Mouse (Mus musculus): ENCODE data around the gene Bpnt1.
"Not testable (repeated sequence)": the region's sequence is repeated elsewhere in the genome, so short reads cannot be mapped to it uniquely, and the experiment has no call there.

Gene Bpnt1

GRCm38 (mm10) chr1:185331983-185332430, at the start of gene Bpnt1:
Gene Bpnt1 (plus strand): TSS chr1:185332149.
- peak; percentile 89 for DNase-seq

GRCm38 (mm10) chr1:185282846-185283245, 49.1 kb upstream of the Bpnt1 start:
- DNase-seq: no peak

GRCm38 (mm10) chr1:185283247-185283646, 48.7 kb upstream of the Bpnt1 start:
- no peak for DNase-seq

GRCm38 (mm10) chr1:185284740-185285139, 47.2 kb upstream of the Bpnt1 start:
- DNase-seq: peak; percentile 32

GRCm38 (mm10) chr1:185285171-185285570, 46.8 kb upstream of the Bpnt1 start:
- peak; percentile 28 for DNase-seq

- DNase-seq: no peak
Observed at GRCm38 (mm10) chr1:185287066-185287465, 44.9 kb upstream of the Bpnt1 start.

- DNase-seq: no peak
Observed at GRCm38 (mm10) chr1:185289231-185289630, 42.7 kb upstream of the Bpnt1 start.

- DNase-seq: no peak
Observed at GRCm38 (mm10) chr1:185291336-185291735, 40.6 kb upstream of the Bpnt1 start.

- DNase-seq: no peak
Observed at GRCm38 (mm10) chr1:185292646-185293360, 39.1 kb upstream of the Bpnt1 start.

- no peak for DNase-seq
Observed at GRCm38 (mm10) chr1:185296850-185297249, 35.1 kb upstream of the Bpnt1 start.

- no peak for DNase-seq
Observed at GRCm38 (mm10) chr1:185298496-185298895, 33.5 kb upstream of the Bpnt1 start.

GRCm38 (mm10) chr1:185302816-185303215, 29.1 kb upstream of the Bpnt1 start:
- DNase-seq: no peak

- DNase-seq: no peak
Observed at GRCm38 (mm10) chr1:185306836-185307235, 25.1 kb upstream of the Bpnt1 start.

- no peak for DNase-seq
Observed at GRCm38 (mm10) chr1:185307645-185308044, 24.3 kb upstream of the Bpnt1 start.

GRCm38 (mm10) chr1:185308334-185308733, 23.6 kb upstream of the Bpnt1 start:
- DNase-seq: no peak

GRCm38 (mm10) chr1:185308908-185309307, 23.0 kb upstream of the Bpnt1 start:
- DNase-seq: no peak

- no peak for DNase-seq
Observed at GRCm38 (mm10) chr1:185311949-185312348, 20.0 kb upstream of the Bpnt1 start.

- DNase-seq: no peak
Observed at GRCm38 (mm10) chr1:185314546-185314945, 17.4 kb upstream of the Bpnt1 start.

- peak; percentile 81 for DNase-seq
Observed at GRCm38 (mm10) chr1:185315846-185316568, 15.9 kb upstream of the Bpnt1 start.

- not testable (repeated sequence) for DNase-seq
Observed at GRCm38 (mm10) chr1:185327754-185328345, 4.1 kb upstream of the Bpnt1 start.

- DNase-seq: peak; percentile 86
Observed at GRCm38 (mm10) chr1:185328721-185329610, 3.0 kb upstream of the Bpnt1 start, which contains the start of gene Iars2. Gene Iars2 (minus strand): TSS chr1:185329396.

- no peak for DNase-seq
Observed at GRCm38 (mm10) chr1:185329851-185330250, 2.1 kb upstream of the Bpnt1 start.

GRCm38 (mm10) chr1:185331364-185331763, 585 bp upstream of the Bpnt1 start:
- no peak for DNase-seq

Measured in layer of hippocampus, adult 9-11 months (tissue).